Mouse (Mus musculus): ENCODE results near the gene Galnt9.

GRCm38 (mm10) chr5:110494396-110494795, 49.8 kb upstream of the Galnt9 start:
- TF ChIP-seq CTCF (IDR thresholded peaks at IDR 0.05; ENCODE audit: low read depth, low read length), result no peak
- TF ChIP-seq POLR2A (IDR thresholded peaks at IDR 0.05; ENCODE audit: extremely low read depth, insufficient read depth, low read length), result no peak
